Mouse (Mus musculus) C2C12 (cell line): ENCODE results near the gene Plagl1.
A peak's percentile ranks its signal among the peaks of the same experiment; 100 is the strongest.

Experiments
- CTCF ChIP-seq: IDR thresholded peaks from one replicate; pipeline ENCODE4 v1.5.1; 2011; ENCODE audit not compliant: control insufficient read depth, insufficient read depth, insufficient read length
- MYOD1 ChIP-seq: IDR thresholded peaks from one replicate; pipeline ENCODE4 v1.6.1; 2011; ENCODE audit warnings: low read depth; ENCODE audit not compliant: control insufficient read depth, insufficient read length
- MYOG ChIP-seq: IDR thresholded peaks from one replicate; pipeline ENCODE4 v1.6.1; 2011; ENCODE audit not compliant: control insufficient read depth, insufficient read length; ENCODE audit errors: extremely low read depth
- USF1 ChIP-seq: IDR thresholded peaks from one replicate; pipeline ENCODE4 v1.6.1; 2011; ENCODE audit warnings: low read depth, mild to moderate bottlenecking, control low read depth, moderate library complexity

GRCm38 (mm10) chr10:13082459-13082858 lies 22.2 kb downstream of the Plagl1 start:
- TF ChIP-seq CTCF (no peak), USF1 (no peak), MYOG (no peak), MYOD1 (peak; percentile 35)
